Mouse (Mus musculus) C2C12 (cell line): ENCODE measurements at regions not wholly inside any gene's neighbourhood (a gene's known extent, or its start where the extent isn't known, plus 50 kb on each side); places are given as distances from the start of the nearest gene placed in this dataset.

ENCODE experiments used
- H3K27me3 ChIP-seq: one replicate; pipeline ENCODE4 v1.6.1; 2011; ENCODE audit not compliant: control insufficient read depth, insufficient read depth, insufficient read length
- H3K36me3 ChIP-seq: one replicate; pipeline ENCODE4 v1.6.1; 2011; ENCODE audit not compliant: control insufficient read depth, insufficient read depth
- H3K4me3 ChIP-seq: one replicate; pipeline ENCODE4 v1.5.1; 2011; ENCODE audit warnings: mild to moderate bottlenecking, control low read depth; ENCODE audit not compliant: poor library complexity, insufficient read depth, severe bottlenecking
- H3K79me2 ChIP-seq: one replicate; pipeline ENCODE4 v1.6.1; 2011; ENCODE audit not compliant: control insufficient read depth, insufficient read depth
- H3K79me3 ChIP-seq: one replicate; pipeline ENCODE4 v1.6.1; 2011; ENCODE audit warnings: low read depth, control low read depth
- H3ac ChIP-seq: one replicate; pipeline ENCODE3; 2011; ENCODE audit warnings: low read depth; ENCODE audit not compliant: control insufficient read depth, insufficient read length
- CEBPB ChIP-seq: IDR thresholded peaks from one replicate; pipeline ENCODE4 v1.6.1; 2011; ENCODE audit warnings: low read depth, mild to moderate bottlenecking, control low read depth, moderate library complexity
- CTCF ChIP-seq: IDR thresholded peaks from one replicate; pipeline ENCODE4 v1.5.1; 2011; ENCODE audit not compliant: control insufficient read depth, insufficient read depth, insufficient read length
- FOSL1 ChIP-seq: IDR thresholded peaks from one replicate; pipeline ENCODE4 v1.8.0; 2011; ENCODE audit warnings: mild to moderate bottlenecking, low read length; ENCODE audit not compliant: poor library complexity, insufficient read depth, severe bottlenecking
- MAX ChIP-seq: IDR thresholded peaks from one replicate; pipeline ENCODE4 v1.6.1; 2011; ENCODE audit warnings: mild to moderate bottlenecking, control low read depth
- MYOD1 ChIP-seq: IDR thresholded peaks from one replicate; pipeline ENCODE4 v1.6.1; 2011; ENCODE audit warnings: low read depth; ENCODE audit not compliant: control insufficient read depth, insufficient read length
- MYOG ChIP-seq: IDR thresholded peaks from one replicate; pipeline ENCODE4 v1.6.1; 2011; ENCODE audit not compliant: control insufficient read depth, insufficient read length; ENCODE audit errors: extremely low read depth
- USF1 ChIP-seq: IDR thresholded peaks from one replicate; pipeline ENCODE4 v1.6.1; 2011; ENCODE audit warnings: low read depth, mild to moderate bottlenecking, control low read depth, moderate library complexity

DNA sequence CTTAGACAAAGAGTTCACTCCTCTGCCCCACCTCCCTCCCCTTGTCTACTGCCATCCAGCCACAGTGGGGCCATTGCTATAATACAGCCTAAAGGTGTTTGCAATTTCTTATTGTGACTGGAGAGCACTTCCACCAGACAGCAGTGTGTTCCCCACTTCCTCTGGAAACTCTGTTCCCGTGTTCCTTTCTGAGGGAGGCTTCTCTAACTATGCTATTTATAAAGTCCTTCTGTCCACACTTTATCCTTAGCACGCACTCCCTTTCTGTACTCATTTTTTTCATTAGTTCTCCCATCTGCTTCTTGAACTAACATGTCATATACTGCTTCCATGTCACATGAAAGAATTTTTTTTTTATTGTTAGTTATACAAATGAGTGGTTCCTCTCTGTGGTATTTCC lies 52.0 kb upstream of the 4930432M17Rik start:
- H3K27me3 ChIP-seq = no peaks in the 10 kb centered on the region
- TF ChIP-seq MYOG = no peak
- TF ChIP-seq USF1 = no peak
- TF ChIP-seq CTCF = no peak
- TF ChIP-seq FOSL1 = no peak
- no peak for TF ChIP-seq CEBPB
- TF ChIP-seq MYOD1 = no peak
- TF ChIP-seq MAX = no peak
- H3K4me3 ChIP-seq = no peak overlapping the region
- no peak overlapping the region for H3ac ChIP-seq
- H3K36me3 ChIP-seq = no peaks in the 10 kb centered on the region
- H3K79me2 ChIP-seq = no peaks in the 10 kb centered on the region
- no peaks in the 10 kb centered on the region for H3K79me3 ChIP-seq

- Histone ChIP-seq H3K36me3 (no peaks in the 10 kb centered on the region), H3K27me3 (no peaks in the 10 kb centered on the region), H3ac (no peak overlapping the region), H3K79me3 (no peaks in the 10 kb centered on the region), H3K79me2 (no peaks in the 10 kb centered on the region), H3K4me3 (no peak overlapping the region)
- TF ChIP-seq CTCF (no peak), CEBPB (no peak), MYOD1 (no peak), MYOG (no peak), USF1 (no peak), MAX (no peak), FOSL1 (no peak)
These were observed 52.4 kb upstream of the 4930432M17Rik start for GRCm38 (mm10) chr3:121618161-121618560.

DNA sequence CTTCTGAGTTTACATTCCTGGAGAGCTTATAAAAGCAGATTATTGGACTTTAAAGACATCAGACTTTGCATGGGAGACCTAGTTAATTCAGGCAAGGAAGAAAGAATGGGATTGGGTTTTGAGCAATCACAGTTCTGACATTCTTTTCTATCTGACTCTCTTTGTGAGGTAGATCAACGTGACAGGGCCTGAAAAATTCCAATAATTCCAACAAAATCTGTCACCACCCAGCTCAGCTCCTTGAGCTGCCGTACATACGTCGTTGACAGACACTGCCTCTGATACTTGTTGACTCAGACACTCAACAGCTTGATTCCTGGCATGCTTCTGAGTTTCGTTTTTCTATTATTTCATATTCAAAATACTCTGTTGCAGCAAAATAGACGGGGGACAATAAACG lies 53.2 kb upstream of the 4930432M17Rik start:
- Histone ChIP-seq H3ac (no peak overlapping the region), H3K36me3 (no peaks in the 10 kb centered on the region)
- TF ChIP-seq CTCF (no peak), CEBPB (peak; percentile 63)

DNA sequence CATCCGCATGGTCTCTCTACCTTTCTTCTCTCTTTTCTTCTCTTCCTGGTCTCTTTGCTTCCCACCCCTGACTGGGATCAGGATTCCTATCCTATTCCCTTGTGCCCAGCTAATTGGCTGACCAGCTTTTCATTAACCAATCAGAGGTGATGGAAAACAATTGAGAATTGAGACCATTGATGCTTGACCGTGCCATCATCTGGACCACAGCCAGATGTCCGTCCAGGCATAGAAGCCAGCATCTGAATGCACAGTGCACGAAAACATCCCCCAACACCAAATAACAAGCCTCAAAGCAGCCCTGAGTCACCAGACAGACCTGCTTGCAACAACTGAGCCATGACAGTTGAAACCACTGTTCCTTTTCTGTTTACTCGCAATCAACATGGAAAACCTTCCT lies 54.5 kb upstream of the 4930432M17Rik start:
- TF ChIP-seq FOSL1 (no peak), MYOG (no peak), CEBPB (no peak), CTCF (no peak), MAX (no peak), USF1 (no peak), MYOD1 (no peak)
- Histone ChIP-seq H3K79me2 (no peaks in the 10 kb centered on the region), H3K36me3 (no peaks in the 10 kb centered on the region), H3ac (no peak overlapping the region), H3K27me3 (no peaks in the 10 kb centered on the region), H3K4me3 (no peak overlapping the region), H3K79me3 (no peaks in the 10 kb centered on the region)

More for the DNA sequence above, 53.2 kb upstream of the 4930432M17Rik start:
- Histone ChIP-seq H3K4me3 (no peak overlapping the region), H3K27me3 (no peaks in the 10 kb centered on the region), H3K79me2 (no peaks in the 10 kb centered on the region), H3K79me3 (no peaks in the 10 kb centered on the region)

- no peaks in the 10 kb centered on the region for H3K79me3 ChIP-seq
- no peaks in the 10 kb centered on the region for H3K36me3 ChIP-seq
- no peak overlapping the region for H3ac ChIP-seq
- TF ChIP-seq FOSL1 (no peak), MAX (no peak), USF1 (no peak), MYOG (no peak), CTCF (no peak)
- H3K4me3 ChIP-seq = no peak overlapping the region
- no peaks in the 10 kb centered on the region for H3K27me3 ChIP-seq
- H3K79me2 ChIP-seq = no peaks in the 10 kb centered on the region
These were observed 55.8 kb upstream of the 4930432M17Rik start for GRCm38 (mm10) chr3:121614741-121615140.

DNA sequence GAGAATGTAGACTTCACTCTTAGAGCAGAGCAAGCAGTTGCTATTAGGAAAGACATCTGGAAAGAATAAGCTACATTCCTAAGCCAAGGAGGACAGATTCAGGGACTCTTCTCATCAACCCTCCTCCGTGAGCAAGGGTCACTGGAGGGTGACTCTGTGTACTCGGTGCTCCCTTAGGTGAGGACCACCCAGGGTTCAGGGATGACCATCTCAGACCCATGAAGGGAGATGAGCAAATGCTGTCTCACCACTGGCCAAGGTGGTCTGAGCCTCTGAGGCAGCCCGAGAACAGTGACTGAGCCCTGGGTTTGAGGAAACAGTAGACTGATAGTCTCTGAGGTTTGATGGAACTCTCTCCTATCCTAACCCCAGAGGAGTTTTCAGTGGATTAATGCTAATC lies 57.3 kb upstream of the 4930432M17Rik start:
- no peak for TF ChIP-seq MAX
- no peak for TF ChIP-seq MYOG
- TF ChIP-seq USF1 = no peak
- no peak for TF ChIP-seq CEBPB
- no peak for TF ChIP-seq CTCF
- TF ChIP-seq MYOD1 = no peak
- TF ChIP-seq FOSL1 = no peak
- Histone ChIP-seq H3K27me3 (no peaks in the 10 kb centered on the region), H3ac (no peak overlapping the region), H3K79me2 (no peaks in the 10 kb centered on the region), H3K79me3 (no peaks in the 10 kb centered on the region), H3K4me3 (no peak overlapping the region), H3K36me3 (no peaks in the 10 kb centered on the region)
